Mouse (Mus musculus) testis, adult 2 months (tissue): ENCODE data around the gene Abr.

Source experiments
- CTCF ChIP-seq: fragments of 200-500 bp; IDR thresholded peaks from 2 replicates; pipeline ENCODE4 v1.5.1; 2012; ENCODE audit warnings: low read depth, mild to moderate bottlenecking, inconsistent platforms, low read length, moderate library complexity; ENCODE audit not compliant: control insufficient read depth, insufficient read depth, insufficient replicate concordance
- POLR2A ChIP-seq: fragments of 200-500 bp; IDR thresholded peaks from 2 replicates; pipeline ENCODE4 v1.6.1; 2012; ENCODE audit warnings: low read depth, mild to moderate bottlenecking, inconsistent platforms, low read length, moderate library complexity; ENCODE audit not compliant: control insufficient read depth

GRCm38 (mm10) chr11:76530966-76531678, 91.0 kb downstream of the Abr start:
- no peak for TF ChIP-seq CTCF
- no peak for TF ChIP-seq POLR2A
